Mouse (Mus musculus) hindbrain, embryonic 10.5 days (tissue): ENCODE data around the gene Qser1. TPM values are rescaled to one million over a fixed set of nuclear protein-coding genes. Genes with fewer than 3 reads are reported as not detected.
A peak's percentile ranks its signal among the peaks of the same experiment; 100 is the strongest.

ENCODE experiments used
- DNase-seq: peaks from one replicate; pipeline ENCODE4 v3.0.0-alpha.2; 2017; ENCODE audit warnings: low spot score
- H3K27ac ChIP-seq: fragments of 300-500 bp; sonication (generic); 2 replicates; pipeline ENCODE4 v1.5.1; 2016; ENCODE audit warnings: mild to moderate bottlenecking, moderate library complexity
- H3K27me3 ChIP-seq: fragments of 300-500 bp; sonication (generic); 2 replicates; pipeline ENCODE4 v1.6.1; 2016; ENCODE audit warnings: mild to moderate bottlenecking; ENCODE audit not compliant: poor library complexity, insufficient read depth, severe bottlenecking
- H3K36me3 ChIP-seq: fragments of 300-500 bp; sonication (generic); 2 replicates; pipeline ENCODE4 v1.6.1; 2016; ENCODE audit warnings: mild to moderate bottlenecking, moderate library complexity
- H3K4me1 ChIP-seq: fragments of 300-500 bp; sonication (generic); replicated peaks from 2 replicates; pipeline ENCODE4 v1.6.1; 2016; ENCODE audit warnings: mild to moderate bottlenecking
- H3K4me3 ChIP-seq: fragments of 300-500 bp; sonication (generic); 2 replicates; pipeline ENCODE4 v1.5.1; 2016; ENCODE audit warnings: mild to moderate bottlenecking, moderate library complexity
- H3K9me3 ChIP-seq: fragments of 300-500 bp; sonication (generic); 2 replicates; pipeline ENCODE4 v1.6.1; 2016; ENCODE audit warnings: mild to moderate bottlenecking, moderate library complexity
- WGBS: fragments of 180-500 bp; shearing (Covaris S2); methylation state at CpG from one replicate; pipeline ENCODE4 v1.1.7; 2016; 5-methylcytosine and 5-hydroxymethylcytosine counted together
- polyA plus RNA-seq: library from polyadenylated mRNA; unstranded; fragments of >200 nt; fragmentation: Nextera tagmentation; extraction: Ambion mirVana; gene quantifications from 2 replicates; pipeline ENCODE4 v1.2.1, GENCODE M21; 2016

The Qser1 gene
- polyA plus RNA-seq, 1 experiment from 2014 or later, result 7.1 TPM

GRCm38 (mm10) chr2:104742741-104743064 lies 73.9 kb downstream of the Qser1 start, which contains the start of gene Depdc7:
Depdc7 (minus strand) TSS chr2:104742878.
- H3K36me3 ChIP-seq, result no peaks in the 10 kb centered on the region
- DNase-seq, result peak; percentile 83
- peak within 1 kb of the TSS; percentile 83 for H3K27ac ChIP-seq
- peaks cover 27% of the 10 kb centered on the region; the same call in 1 of the 2 replicates for H3K4me1 ChIP-seq
- no peaks in the 10 kb centered on the region for H3K9me3 ChIP-seq
- peaks cover 52% of the 10 kb centered on the region for H3K27me3 ChIP-seq
- peak within 1 kb of the TSS; percentile 81 for H3K4me3 ChIP-seq
- 0% methylated on average over 31 of the region's 31 CpGs for WGBS

GRCm38 (mm10) chr2:104741896-104742740 lies 74.4 kb downstream of the Qser1 start:
- Histone ChIP-seq H3K4me1 (peaks cover 27% of the 10 kb centered on the region; the same call in 1 of the 2 replicates), H3K4me3 (peak overlapping the region; percentile 81), H3K9me3 (no peaks in the 10 kb centered on the region), H3K36me3 (no peaks in the 10 kb centered on the region), H3K27ac (peak overlapping the region; percentile 83), H3K27me3 (peaks cover 52% of the 10 kb centered on the region)
- DNase-seq, result no peak
- WGBS, result 5% methylated on average over 46 of the region's 46 CpGs

GRCm38 (mm10) chr2:104741015-104741758 lies 75.4 kb downstream of the Qser1 start:
- peaks cover 27% of the 10 kb centered on the region; the same call in 1 of the 2 replicates for H3K4me1 ChIP-seq
- H3K4me3 ChIP-seq, result no peak overlapping the region
- H3K36me3 ChIP-seq, result no peaks in the 10 kb centered on the region
- DNase-seq, result no peak
- 38% methylated on average over 7 of the region's 7 CpGs for WGBS
- H3K27ac ChIP-seq, result no peak overlapping the region
- peaks cover 52% of the 10 kb centered on the region for H3K27me3 ChIP-seq
- no peaks in the 10 kb centered on the region for H3K9me3 ChIP-seq

- no peaks in the 10 kb centered on the region for H3K9me3 ChIP-seq
- peaks cover 27% of the 10 kb centered on the region; the same call in 1 of the 2 replicates for H3K4me1 ChIP-seq
- H3K27me3 ChIP-seq, result peaks cover 52% of the 10 kb centered on the region
- H3K36me3 ChIP-seq, result no peaks in the 10 kb centered on the region
- WGBS, result 72% methylated on average over 7 of the region's 7 CpGs
- DNase-seq, result no peak
- H3K4me3 ChIP-seq, result no peak overlapping the region
- H3K27ac ChIP-seq, result no peak overlapping the region
Measured at GRCm38 (mm10) chr2:104740248-104740949, 76.2 kb downstream of the Qser1 start.

GRCm38 (mm10) chr2:104739691-104740090 lies 76.9 kb downstream of the Qser1 start:
- Histone ChIP-seq H3K4me3 (no peak overlapping the region), H3K27me3 (peaks cover 52% of the 10 kb centered on the region), H3K36me3 (no peaks in the 10 kb centered on the region), H3K27ac (no peak overlapping the region), H3K4me1 (peaks cover 27% of the 10 kb centered on the region; the same call in 1 of the 2 replicates), H3K9me3 (no peaks in the 10 kb centered on the region)
- DNase-seq, result no peak
- 96% methylated on average over 2 of the region's 2 CpGs for WGBS

- Histone ChIP-seq H3K4me1 (peaks cover 4% of the 10 kb centered on the region; the same call in 1 of the 2 replicates), H3K9me3 (no peaks in the 10 kb centered on the region), H3K27ac (no peak overlapping the region), H3K36me3 (no peaks in the 10 kb centered on the region), H3K4me3 (no peak overlapping the region), H3K27me3 (peaks cover 18% of the 10 kb centered on the region)
- WGBS, result 80% methylated on average over 7 of the region's 7 CpGs
- DNase-seq, result no peak
Measured at GRCm38 (mm10) chr2:104736241-104736640, 80.3 kb downstream of the Qser1 start.

GRCm38 (mm10) chr2:104732562-104733256 lies 83.9 kb downstream of the Qser1 start:
- H3K4me3 ChIP-seq, result no peak overlapping the region
- no peaks in the 10 kb centered on the region for H3K9me3 ChIP-seq
- no peaks in the 10 kb centered on the region for H3K27me3 ChIP-seq
- no peaks in the 10 kb centered on the region for H3K4me1 ChIP-seq
- H3K36me3 ChIP-seq, result no peaks in the 10 kb centered on the region
- DNase-seq, result no peak
- WGBS, result 85% methylated on average over 7 of the region's 7 CpGs
- H3K27ac ChIP-seq, result no peak overlapping the region

GRCm38 (mm10) chr2:104732033-104732444 lies 84.5 kb downstream of the Qser1 start:
- H3K4me1 ChIP-seq, result no peaks in the 10 kb centered on the region
- no peaks in the 10 kb centered on the region for H3K9me3 ChIP-seq
- no peaks in the 10 kb centered on the region for H3K36me3 ChIP-seq
- WGBS, result 87% methylated on average over 9 of the region's 9 CpGs
- no peak overlapping the region for H3K4me3 ChIP-seq
- no peak for DNase-seq
- H3K27ac ChIP-seq, result no peak overlapping the region
- no peaks in the 10 kb centered on the region for H3K27me3 ChIP-seq

GRCm38 (mm10) chr2:104727369-104727768 lies 89.2 kb downstream of the Qser1 start:
- no peak overlapping the region for H3K27ac ChIP-seq
- H3K27me3 ChIP-seq, result no peaks in the 10 kb centered on the region
- no peak for DNase-seq
- WGBS, result 86% methylated on average over 1 of the region's 1 CpGs
- H3K9me3 ChIP-seq, result no peaks in the 10 kb centered on the region
- no peaks in the 10 kb centered on the region for H3K4me1 ChIP-seq
- no peak overlapping the region for H3K4me3 ChIP-seq
- no peaks in the 10 kb centered on the region for H3K36me3 ChIP-seq

- no peaks in the 10 kb centered on the region for H3K36me3 ChIP-seq
- no peak for DNase-seq
- H3K9me3 ChIP-seq, result no peaks in the 10 kb centered on the region
- no peaks in the 10 kb centered on the region for H3K4me1 ChIP-seq
- WGBS, result 89% methylated on average over 3 of the region's 3 CpGs
- no peaks in the 10 kb centered on the region for H3K27me3 ChIP-seq
- H3K27ac ChIP-seq, result no peak overlapping the region
- no peak overlapping the region for H3K4me3 ChIP-seq
Measured at GRCm38 (mm10) chr2:104722021-104722420, 94.5 kb downstream of the Qser1 start.

- DNase-seq, result no peak
- Histone ChIP-seq H3K4me3 (no peak overlapping the region), H3K4me1 (peaks cover 7% of the 10 kb centered on the region), H3K9me3 (no peaks in the 10 kb centered on the region), H3K27ac (no peak overlapping the region), H3K27me3 (peaks cover 9% of the 10 kb centered on the region), H3K36me3 (no peaks in the 10 kb centered on the region)
- WGBS, result 87% methylated on average over 4 of the region's 4 CpGs
Measured at GRCm38 (mm10) chr2:104717827-104718226, 98.7 kb downstream of the Qser1 start.

GRCm38 (mm10) chr2:104717231-104717735 lies 99.3 kb downstream of the Qser1 start:
- Histone ChIP-seq H3K4me3 (no peak overlapping the region), H3K27ac (no peak overlapping the region), H3K9me3 (no peaks in the 10 kb centered on the region), H3K36me3 (no peaks in the 10 kb centered on the region), H3K4me1 (peaks cover 12% of the 10 kb centered on the region), H3K27me3 (peaks cover 9% of the 10 kb centered on the region)
- no peak for DNase-seq
- WGBS, result 89% methylated on average over 2 of the region's 2 CpGs
